Mouse (Mus musculus): ENCODE data around the gene Nrxn2.

The Nrxn2 gene

GRCm38 (mm10) chr19:6495714-6496113 is 77.2 kb downstream of the Nrxn2 start:
- DNase-seq: no peak

DNA sequence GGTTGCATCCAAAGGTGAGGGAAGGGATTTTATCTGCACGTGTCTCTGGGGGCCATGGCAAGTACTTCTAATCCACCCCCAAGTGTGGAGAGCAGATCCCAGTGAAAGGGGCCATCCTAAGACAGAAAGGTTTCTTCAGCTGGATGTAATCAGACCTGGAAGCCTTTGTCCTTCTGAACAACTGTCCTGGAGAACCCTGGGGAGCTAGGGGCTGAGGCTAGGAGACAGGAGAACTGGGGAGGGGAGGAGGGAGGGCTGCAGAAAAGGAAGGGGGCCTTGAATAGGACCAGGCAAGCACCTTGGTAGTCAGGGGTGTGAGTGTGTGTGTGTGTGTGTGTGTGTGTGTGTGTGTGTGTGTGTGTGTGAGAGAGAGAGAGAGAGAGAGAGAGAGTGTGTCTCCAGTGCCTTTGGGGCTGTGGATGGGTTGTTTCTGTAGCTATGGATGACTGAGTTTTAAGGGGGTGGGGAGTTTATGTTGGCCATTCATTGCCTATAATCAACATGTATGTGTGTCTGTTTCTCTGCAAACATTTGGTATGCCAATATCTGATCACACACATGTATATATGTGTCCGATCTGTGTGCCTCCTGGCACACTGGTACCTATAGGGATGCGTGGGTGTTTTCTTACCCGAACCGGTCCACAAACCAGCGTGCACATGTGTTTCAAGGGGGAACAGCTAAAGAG is 78.1 kb downstream of the Nrxn2 start:
- DNase-seq: no peak

DNA sequence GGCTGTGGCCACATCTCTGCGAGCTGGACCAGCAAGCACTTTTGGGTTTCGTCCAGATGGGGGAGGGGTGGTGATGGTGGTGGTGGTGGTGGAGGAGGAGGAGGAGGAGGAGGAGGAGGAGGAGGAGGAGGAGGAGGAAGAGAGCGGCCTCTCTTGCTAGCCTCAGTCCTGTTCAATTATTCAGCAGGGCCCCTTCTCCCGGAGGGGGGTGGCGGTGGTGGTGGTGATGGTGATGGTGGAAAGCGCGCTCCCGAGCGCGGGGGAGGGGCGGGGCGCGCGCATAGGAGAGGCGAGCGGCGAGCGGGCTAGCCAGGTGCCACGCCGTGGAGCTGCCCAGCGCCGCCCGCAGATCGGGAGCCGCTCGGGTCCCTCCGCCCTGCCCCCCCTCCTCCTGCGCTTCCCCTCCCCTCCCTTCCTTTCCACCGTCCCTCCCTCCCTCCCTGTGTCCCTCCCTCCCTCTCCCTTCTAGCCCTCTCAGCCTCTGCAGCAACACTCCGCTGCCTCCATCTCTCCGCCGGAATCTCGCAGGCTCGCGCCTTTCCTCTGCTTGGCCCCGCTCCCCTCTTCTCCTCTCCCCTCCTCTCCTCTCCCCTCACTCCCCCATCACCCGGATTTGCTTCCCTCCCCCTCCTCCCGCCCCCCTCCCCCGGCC is 78.7 kb downstream of the Nrxn2 start:
- DNase-seq: peak; percentile 79 to 88

GRCm38 (mm10) chr19:6497803-6498202 is 79.3 kb downstream of the Nrxn2 start:
- peak; percentile 51 to 58 for DNase-seq

DNA sequence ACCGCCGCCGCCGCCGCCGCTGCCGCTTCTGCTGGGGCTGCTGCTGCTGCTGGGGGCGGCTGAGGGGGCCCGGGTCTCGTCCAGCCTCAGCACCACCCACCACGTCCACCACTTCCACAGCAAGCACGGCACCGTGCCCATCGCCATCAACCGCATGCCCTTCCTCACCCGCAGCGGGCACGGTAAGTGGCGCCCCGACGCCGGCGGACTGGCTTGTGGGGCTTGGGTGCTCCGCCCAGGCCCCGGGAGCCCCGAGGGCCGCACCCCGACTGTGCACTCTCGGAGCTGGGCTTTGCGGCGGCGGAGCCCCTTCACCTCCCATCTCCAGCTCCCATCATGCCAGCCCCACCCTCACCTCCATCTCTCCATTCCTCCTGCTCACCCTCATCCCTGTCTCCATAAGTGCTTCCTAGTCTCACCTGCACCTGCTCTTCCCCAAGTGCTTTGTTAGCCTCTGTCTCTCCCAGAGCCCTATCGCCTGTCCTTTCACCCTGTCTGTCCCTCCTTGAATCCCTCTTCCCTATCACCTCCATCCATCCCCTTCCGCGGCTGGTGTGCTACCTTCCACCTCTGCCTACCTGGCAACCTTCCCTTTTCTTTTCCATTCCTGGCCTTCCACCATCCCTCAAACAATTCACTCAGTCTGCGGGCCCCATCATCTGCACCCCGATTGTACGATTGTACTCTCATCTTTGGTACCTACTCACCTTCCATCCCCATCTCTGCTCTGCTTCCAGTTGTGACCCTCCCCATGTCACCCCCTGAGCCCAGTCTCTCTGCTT is 80.0 kb downstream of the Nrxn2 start:
- DNase-seq: peak in 1 of 2 experiments; percentile 56

DNA sequence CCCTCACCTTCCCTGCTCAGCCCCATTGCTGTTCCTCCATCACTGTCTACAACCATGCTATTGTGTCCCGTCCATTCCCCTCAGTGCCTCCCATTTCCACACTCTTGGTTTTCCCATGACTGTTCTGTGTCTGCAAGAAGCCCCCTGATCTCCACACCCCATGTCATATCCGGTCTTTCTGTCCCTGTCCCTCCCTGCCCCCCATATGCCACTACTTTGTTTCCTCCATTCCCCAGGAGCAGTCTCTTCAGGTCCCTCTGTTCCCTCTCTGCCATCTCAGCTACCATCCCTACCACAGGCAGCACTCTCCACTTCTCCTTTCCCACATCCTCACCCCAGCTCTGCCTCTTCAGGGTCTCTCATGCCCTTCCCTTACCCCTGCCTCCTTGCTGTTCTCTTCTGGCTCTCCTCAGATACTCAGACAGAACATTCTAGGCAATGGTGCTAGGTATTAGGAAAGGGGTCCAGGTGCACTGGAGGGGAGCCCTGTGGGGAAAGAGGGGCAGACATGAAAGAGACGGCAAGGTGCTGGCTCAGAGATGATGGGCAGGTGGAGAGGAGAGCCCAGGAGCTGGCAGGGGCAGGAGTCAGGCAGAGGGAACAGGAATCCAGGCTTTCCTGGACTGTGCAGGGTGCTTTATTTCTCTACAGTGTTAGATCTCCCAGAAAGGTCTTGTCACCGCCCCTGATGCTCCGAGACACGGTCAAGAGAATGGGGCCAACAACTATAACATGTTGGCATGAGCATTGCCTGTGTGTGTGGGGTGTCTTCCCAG is 81.5 kb downstream of the Nrxn2 start:
- peak in 1 of 2 experiments; percentile 60 for DNase-seq

GRCm38 (mm10) chr19:6500636-6501025 is 82.1 kb downstream of the Nrxn2 start:
- DNase-seq: peak in 1 of 2 experiments; percentile 64

- DNase-seq: peak; percentile 81 to 85
Measured at GRCm38 (mm10) chr19:6502035-6502541, 83.6 kb downstream of the Nrxn2 start.

- DNase-seq: peak in 1 of 2 experiments; percentile 56
Measured at GRCm38 (mm10) chr19:6502543-6503319, 84.2 kb downstream of the Nrxn2 start.

DNA sequence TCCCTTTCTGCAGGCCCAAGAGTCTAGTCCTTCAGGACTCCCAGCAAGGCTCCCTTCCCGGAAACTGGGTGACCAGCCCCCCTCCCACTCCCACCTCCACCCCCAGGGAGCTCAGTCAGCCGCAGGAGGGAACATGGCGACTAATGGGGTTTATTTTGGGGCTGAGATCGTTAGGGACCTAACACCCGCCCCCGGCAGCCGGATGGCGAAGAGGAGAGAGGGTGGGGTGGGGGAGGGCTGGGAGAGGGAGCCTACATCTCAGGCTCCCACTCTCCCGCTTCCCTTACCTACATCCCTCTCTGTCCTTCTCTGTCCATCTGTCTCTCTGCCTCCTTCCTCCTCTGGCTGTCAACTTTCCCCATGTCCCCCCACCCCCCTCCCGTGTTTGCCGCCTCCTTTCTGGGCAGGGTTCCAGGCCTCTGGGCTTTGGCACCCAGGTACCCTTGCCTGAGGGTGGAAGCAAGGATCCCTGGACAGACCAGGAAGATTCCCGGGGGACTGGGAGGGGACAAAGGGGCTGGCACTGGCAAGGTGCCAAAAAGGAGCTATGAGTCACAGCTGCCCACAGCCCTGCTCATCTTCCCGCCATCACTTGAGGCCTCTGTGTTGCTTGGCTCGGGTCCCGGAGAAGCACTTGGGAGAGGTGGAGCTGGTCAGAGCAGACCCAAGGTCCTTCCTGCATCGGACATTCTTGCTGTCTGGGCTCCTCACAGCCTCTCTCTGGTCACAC is 85.6 kb downstream of the Nrxn2 start:
- peak; percentile 60 to 63 for DNase-seq

GRCm38 (mm10) chr19:6504656-6505045 is 86.1 kb downstream of the Nrxn2 start:
- DNase-seq: no peak

DNA sequence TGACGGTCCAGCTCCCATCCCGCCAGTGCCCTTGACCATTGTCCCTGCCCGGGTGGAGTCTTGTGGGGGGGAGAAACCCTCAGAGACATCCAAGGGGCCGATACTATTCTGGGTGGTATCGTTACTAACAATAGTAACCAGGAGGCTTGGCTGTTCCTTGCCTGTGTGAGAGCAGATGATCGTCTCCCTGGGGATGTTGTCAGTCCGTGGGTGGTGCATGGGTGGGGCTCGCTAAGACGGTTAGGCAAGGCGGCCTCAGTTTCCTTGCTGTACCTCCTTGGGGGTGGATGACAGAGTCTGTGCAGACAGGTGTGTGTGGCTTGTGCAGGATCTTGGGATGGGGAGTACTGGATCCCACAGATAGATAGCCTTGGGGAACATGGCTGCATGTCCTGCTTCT is 88.9 kb downstream of the Nrxn2 start:
- no peak for DNase-seq

GRCm38 (mm10) chr19:6509881-6510280 is 91.3 kb downstream of the Nrxn2 start:
- no peak for DNase-seq

DNA sequence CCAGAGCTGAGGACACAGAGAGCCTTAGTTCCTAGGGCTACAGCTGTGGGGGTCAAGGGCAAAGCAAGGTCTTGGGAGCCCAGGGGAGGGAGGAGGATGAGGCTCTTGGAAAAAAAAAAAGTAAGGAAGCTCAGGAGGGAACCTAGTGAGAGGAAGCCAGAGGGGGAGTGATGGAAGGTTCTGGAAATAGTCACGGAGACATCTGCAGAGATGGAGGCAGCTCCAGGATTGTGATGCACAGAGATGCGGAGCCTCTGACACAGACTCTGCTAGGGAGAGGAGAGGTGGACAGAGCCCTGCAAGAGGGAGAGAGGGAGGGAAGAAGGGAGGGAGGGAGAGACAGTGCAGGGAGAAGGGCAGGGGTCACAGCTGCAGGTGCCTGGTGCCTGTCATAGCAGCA is 92.0 kb downstream of the Nrxn2 start:
- no peak for DNase-seq

DNA sequence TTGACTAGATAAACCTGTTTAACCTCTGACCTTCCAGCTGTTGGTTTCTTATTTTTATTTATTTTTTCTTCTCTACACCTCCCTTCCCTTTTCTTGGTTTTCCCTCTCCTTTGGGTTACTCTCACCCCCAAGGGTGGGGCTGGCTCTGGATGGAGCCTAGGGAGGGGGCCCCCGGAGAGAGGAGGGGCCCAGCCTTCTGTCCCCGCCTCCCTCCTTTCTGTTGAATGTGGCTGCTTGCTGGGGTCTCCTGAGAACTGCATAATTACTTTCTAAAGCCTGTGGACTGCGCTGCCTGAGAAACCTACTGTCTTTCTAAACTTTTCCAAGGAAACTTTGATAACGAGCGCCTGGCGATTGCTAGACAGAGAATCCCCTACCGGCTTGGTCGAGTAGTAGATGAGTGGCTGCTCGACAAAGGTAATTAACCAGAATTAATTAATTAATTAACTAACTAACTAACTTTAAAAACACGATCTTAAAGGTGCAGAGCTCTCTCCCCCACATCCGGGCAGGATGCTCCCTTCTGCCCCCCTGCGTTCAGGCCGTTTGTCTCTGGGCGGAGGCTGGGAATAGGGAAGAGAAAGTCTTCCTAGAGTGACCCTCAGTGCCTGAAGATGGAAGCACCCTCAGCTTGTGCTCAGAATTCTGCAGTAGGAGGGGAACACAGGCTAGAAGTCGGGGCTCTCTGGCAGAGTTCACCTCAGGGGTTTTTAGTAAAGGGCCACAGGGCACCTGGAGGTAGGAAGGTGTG is 95.0 kb downstream of the Nrxn2 start:
- DNase-seq: no peak

GRCm38 (mm10) chr19:6514940-6515339 is 96.4 kb downstream of the Nrxn2 start:
- DNase-seq: no peak

GRCm38 (mm10) chr19:6515448-6515847 is 96.9 kb downstream of the Nrxn2 start:
- DNase-seq: no peak

DNA sequence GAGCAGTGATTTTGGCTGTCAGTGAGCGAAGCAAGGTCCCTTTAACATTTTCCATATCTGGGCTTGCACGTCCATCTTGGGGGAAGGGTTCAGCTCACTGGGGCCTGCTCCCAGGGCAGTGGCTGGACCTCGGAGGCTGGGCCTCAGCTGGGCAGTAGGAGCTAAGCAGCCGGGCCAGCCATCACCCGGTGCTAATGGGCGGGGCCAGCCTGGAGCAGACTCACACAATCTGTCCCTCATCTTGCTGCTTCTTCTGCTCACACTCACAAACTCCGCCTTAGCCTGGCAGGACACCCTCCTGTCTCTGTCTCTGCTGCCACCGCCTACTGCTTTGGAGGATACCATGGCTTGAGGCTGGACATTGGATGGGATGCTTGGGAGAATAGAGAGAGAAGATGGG is 97.6 kb downstream of the Nrxn2 start:
- DNase-seq: peak; percentile 51 to 66

- DNase-seq: no peak
Measured at GRCm38 (mm10) chr19:6518601-6519000, 100.1 kb downstream of the Nrxn2 start.

DNA sequence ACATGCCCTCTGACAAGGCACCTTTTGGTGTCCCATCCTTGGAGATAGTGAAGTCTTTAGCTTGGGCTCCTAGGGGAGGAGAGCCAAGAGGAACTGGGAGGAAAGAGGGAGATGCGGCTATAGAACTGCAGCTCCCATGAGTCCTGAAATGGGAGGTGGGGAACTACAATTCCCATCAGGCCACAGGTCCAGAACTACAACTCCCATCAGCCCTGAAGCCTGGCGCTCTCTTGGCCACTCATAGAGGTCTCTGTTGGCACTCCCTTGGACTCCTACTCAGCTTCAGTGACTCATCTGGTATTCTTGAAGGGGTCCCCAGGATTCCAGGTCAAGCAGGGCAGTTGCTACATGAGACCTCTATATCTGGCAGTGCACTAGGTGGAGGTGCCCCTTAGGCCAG is 101.0 kb downstream of the Nrxn2 start:
- peak in 1 of 2 experiments; percentile 41 for DNase-seq
